Mouse (Mus musculus) adrenal gland, adult 18-20 months (tissue): ENCODE data around the gene Adipor2. TPM values are rescaled to one million over a fixed set of nuclear protein-coding genes. Genes with fewer than 3 reads are reported as not detected.

Experiments used
- DNase-seq, 2 experiments: peaks; one replicate each; pipeline ENCODE4 v3.0.0; 2021 to 2022; ENCODE audit warnings: low spot score in 2 of 2
- total RNA-seq, 2 experiments: library from RNA; stranded (reverse); gene quantifications; 1 replicate in 1 of 2; 2 replicates in 1 of 2; pipeline ENCODE4 v1.2.3; 2021

The Adipor2 gene
- total RNA-seq, 2 experiments from 2014 or later, result 191 to 229 TPM

DNA sequence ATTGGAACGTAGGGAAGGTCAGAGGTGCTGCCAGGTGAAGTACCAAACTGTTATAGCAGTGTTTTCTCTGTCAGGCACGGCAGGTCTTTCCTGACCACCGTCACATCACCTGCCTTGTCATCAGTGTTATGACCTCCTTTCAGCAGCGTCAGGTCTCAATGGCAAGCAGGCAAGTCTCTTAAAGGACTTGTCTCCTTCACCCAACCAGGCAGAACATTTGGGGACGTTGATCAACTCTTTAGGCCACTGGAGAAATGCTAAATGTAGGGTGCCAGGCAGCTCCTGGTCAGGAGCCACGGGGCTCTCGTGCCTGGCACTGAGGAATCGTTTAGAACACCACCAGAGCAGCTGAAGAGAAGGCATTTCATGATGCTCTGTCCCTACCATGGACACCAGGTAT is 65.8 kb downstream of the Adipor2 start:
- no peak for DNase-seq

DNA sequence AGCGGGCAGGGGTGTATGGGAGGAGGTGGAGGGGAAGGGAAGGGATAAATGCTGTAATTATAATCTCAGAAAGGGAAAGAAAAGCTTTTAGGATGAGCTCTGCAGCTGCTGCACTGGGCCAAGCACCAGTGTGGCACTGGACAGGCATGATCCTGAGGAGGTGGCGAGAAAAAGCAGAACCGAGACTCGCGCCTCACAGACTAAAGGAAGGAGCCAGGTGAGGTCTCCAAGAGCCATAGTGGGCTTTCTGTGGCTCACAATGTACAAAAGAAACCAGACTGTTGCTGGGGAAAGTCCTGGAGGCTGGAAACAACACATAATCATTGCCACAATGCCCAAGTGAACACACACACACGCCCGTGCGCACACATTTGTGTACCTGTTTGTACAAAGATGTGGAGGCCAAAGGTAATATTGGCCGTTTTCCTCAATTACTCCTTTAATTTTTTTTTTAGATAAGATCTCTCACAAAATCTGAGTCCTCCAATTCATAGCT is 66.8 kb downstream of the Adipor2 start:
- DNase-seq, result no peak

DNA sequence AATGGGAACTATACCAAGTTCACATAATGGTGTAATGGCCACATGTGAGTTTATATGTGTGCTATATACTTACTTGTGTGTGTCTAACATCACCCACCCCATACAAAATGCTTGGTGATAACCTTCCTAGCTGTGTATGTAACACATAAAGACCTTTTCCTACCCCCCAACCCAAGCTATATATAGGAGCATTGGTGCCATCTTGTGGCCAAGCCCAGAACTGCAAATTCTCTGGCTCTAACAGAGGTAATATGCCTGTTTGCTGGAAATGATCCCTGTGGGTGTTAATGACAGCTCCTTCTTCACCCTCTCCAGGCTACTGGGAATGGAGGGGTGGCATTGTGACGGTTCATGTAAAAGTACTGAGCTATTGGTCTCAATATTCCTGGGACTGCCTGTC is 69.3 kb downstream of the Adipor2 start:
- DNase-seq, result peak; percentile 74 to 83

DNA sequence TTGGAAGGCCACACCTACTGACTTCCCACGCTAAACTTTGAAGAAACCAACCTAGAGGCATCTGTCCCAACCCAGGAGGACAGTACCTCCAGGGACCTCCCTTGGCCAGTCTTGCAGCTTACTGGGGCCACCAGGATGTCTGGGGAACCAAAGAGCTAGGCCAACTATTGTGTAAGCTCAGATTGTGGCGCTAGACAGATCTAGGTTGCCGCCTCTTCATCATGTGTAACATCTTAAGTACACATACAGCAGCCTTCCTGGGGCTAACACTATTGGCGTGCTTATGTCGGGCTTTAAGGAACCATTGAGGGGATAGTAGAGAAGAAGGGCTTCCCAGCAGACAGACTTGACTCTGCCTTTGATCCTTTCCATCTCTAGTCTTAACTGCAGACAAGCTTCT is 69.7 kb downstream of the Adipor2 start:
- DNase-seq, result no peak

DNA sequence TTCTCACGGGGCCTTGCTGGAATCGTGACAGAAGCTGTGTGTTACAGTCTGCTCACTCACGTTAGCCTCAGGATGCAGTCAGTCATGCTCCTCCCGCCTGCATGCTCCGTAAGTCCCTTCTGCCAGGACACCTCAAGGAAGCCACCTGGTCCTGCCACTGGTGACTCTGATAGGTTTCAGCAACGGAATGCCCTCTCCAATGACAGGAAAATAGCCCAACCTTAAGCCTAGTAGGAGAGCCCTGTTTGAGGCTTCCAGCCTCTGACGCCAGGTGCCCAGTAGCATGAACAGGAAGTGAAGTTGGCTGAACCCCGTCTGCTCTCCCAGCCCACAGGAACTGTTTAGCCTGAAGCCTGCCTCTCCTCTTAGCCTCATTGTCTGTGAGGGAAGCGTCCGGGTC is 71.2 kb downstream of the Adipor2 start:
- no peak for DNase-seq

DNA sequence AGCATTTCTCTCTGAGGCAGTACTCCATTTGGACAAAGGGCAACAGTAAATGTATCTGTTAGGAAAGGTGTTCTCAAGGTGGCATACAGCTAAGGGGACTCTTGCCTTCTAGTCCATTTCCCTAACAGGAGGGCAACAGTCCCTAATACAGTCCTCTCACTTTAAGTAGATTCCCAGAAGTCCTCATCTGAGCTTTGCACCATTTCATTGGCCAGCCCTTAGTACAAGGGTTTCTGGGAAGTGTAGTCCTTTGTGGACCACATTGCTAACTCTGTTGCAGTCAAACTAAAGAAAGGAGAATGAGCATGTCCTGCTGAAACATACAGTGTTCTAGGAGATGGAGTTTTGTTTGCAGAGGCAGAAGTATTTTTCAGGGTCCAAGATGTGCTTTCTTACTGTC is 76.1 kb downstream of the Adipor2 start:
- no peak for DNase-seq

DNA sequence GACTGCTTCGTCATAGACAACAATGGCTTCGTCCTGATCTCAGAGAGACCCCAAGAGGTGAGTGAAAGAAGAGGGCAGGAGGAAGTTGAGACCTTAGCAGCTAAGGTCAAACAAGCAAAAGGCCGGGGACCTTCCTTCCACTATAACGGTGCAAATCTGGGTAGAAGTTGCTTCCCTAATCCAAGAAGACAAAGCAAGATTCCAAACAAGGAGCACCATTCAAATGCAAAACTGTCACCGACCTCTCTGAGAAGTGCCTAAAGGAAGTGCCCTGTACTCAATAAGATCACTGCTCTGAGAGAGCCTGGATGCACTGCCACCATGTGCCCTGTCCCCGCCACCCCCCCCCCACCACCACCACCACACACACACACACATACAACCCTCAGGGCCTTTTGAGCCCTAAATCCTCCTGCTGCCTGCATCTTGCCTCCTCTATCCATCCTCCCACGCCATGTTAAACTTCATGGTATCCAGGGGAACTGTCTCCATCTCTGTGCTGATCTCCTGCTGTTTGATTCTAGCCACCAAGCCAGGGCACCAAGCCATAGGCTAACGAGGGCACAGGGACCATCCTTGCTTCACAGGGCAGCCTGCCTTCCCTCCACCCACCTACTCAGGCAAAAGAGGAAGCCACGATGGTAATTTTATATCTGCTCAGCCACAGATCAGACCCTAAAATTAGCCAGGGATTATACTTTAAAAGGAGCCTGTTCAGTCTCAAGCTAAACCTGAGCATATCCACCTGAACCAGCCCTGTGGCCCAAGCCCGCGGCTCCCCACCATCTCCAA is 79.2 kb downstream of the Adipor2 start:
- no peak for DNase-seq

DNA sequence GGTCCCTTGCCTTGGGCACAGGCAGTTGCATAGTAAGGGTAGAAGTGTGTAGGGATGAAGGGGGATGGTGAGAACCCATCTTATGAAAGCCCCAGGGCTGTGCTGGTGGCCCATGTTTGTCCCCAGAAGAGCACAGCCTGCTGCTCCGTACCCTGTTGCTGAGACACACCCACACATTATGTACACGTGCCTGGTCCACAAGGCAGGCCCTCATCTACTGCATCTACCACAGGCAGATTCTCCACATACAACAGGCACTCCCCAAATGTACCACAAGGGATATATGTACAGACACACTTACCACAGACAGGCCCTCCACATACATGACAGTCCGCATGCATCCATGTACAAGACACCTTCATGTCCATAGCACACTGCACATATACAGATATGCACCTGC is 80.2 kb downstream of the Adipor2 start:
- no peak for DNase-seq

DNA sequence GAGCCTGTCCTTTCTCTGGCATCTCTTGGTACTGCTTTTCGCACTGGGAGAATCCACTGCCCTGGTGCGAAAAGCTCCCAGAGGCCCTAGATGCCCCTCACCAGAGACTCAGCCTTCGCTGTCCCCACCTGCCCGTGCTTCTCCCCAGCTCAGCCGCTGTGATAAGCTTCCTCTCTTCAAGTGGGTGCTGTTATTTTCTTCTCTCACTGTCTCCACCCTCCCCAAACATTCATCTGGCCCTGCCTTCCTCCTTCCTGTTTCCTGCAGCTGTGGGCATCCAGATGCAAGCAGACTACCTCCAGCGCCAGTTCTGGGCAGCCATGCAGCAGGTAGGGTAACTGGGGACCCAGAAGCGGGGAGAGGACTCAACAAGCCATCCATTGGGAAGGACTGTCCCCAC is 81.4 kb downstream of the Adipor2 start:
- no peak for DNase-seq

DNA sequence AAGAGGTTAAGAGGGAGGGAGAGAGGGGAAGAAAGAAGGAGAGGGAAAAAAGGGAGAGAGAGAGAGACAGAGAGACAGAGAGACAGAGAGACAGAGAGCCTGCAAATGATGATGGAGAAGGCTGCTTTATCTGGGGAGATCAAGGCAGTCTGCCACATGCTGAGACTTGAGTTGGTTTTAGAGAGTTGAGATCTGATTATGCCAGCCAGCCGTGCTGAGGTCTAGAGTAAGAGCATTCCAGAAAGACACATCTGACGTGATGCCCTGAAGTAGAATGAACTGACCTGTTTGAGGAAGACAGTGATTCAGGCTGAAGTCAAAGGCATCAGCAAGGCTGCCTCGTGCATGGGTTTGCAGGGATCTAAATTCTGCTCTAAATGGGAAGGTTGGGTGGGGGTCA is 83.7 kb downstream of the Adipor2 start:
- no peak for DNase-seq

DNA sequence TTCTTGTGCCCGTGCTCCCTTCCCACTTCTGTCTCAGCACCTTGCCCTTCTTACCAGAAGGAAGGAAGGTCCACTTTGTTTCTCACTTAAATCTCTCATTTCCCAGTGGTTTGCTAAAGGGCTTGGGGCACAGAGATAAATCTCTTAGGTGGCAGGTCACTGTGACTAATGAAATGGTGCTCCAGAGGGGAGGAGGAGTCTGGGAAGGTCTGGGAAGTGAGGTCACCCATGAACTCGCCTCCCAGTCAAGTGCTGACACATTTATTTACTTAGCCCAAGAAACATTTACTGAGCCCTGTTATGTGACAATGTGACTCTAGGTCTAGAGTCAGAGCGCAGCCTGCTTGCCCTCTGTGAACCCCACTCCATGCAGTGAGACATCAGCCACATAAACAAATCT is 84.3 kb downstream of the Adipor2 start:
- DNase-seq, result peak in 1 of 2 experiments; percentile 12

DNA sequence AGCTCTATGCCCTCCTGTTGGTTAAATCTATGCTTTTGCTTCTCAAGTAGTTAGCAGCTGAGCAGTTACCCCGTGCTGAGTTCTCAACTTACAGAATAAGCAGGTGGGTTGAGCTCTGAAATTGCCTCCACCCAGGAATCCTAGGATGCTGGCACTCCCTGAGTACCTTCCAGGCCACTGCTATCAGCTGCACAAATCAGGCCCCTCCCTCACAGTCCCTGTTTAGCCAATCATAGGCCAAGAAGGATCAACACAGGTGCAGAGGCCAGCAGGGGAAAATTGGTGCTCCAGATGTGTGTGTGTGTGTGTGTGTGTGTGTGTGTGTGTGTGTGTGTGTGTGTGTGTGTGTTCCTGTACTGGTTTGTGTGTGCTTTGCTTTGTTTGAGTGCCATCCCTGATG is 85.4 kb downstream of the Adipor2 start:
- DNase-seq, result no peak

DNA sequence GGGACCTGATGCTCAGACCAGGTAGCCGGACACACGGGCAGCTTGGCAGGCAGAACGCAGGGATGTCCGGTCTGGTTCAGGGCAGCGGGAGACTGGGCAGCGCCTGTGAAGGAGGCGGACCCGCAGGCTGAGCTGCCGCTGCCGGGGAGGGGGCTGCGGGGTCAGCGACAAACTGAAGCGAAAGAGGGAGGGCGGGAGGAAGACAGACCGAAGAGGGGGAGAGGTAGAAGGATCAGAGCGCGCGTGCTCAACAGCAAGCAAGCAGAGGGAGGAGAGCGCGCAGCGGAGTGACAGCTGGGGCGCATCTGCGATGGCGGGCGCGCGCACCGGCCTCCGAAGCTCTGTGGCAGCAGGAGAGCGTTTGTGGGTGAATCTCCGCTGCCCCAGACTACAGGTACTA is 87.0 kb downstream of the Adipor2 start, which contains the start of gene Lrtm2:
TSS of gene Lrtm2 (minus strand) at position 261 of the 400 bp plus-strand sequence.
- no peak for DNase-seq

DNA sequence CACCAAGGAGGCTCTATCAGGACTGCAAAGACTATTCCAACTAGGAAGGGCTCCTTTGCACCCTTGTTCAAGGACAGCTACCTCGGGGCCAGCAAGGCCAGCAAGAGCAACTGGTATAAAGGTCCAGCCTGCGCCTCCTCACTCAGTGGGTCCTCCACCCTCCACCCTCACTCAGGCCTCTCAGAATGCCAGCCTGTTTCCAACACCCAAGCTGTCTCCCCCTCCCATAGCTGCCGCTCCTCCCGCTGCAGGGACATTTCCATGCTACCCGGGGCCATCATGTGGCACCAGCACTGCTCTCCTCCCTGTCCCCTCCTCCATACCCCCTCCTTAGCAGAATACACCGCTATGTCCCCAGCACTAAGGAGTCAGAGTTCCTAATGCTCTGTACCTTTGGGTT is 87.6 kb downstream of the Adipor2 start:
- DNase-seq, result no peak

DNA sequence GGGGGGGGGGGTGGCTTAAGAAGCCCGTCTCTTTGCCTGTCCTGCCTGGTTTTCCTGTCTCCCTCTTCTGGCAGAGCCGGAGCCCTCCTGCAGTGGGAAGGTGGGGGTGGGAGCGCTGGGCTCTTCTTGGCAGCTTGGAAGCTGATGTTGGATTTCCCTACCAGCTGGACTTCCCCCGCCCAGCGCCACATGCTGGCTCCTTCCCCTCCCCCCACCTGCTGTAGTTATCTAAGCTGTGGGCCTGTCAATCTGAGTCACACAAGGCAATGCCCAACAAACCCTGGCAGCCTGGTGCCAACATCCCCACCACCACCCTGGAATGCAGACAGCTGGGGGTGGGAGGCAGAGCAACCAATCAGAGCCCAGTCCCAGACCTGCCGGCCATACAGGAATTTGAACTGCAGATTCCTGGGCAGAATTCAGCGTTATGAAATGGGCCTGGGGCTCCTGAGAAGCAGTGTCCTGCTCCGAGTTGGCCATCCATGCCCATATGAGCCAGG is 88.2 kb downstream of the Adipor2 start:
- DNase-seq, result no peak

DNA sequence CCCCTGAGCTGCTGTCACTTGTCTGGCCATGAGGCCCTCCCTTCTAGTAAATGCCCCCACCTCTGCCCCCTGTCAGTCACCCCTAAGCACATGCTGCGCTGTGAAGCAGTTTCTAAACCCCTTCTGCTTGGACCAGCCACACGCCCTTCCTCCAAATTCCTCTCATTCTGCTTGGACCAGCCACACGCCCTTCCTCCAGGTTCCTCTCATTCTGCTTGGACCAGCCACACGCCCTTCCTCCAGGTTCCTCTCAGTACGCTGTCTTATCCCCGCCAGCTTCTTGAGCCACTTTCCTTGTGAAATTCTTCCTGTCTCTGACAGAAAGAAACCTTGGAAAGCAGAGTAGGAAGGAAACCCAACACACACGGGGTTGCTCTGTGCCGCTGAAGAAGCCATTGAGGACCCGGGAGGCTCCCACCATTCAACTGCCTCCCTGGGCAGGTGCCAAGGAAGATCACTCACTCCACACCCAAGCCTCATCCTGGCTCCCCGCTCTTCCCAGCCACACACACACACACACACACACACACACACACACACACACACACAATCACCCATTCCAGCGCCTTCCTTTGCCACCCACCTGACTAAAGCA is 88.9 kb downstream of the Adipor2 start:
- no peak for DNase-seq

DNA sequence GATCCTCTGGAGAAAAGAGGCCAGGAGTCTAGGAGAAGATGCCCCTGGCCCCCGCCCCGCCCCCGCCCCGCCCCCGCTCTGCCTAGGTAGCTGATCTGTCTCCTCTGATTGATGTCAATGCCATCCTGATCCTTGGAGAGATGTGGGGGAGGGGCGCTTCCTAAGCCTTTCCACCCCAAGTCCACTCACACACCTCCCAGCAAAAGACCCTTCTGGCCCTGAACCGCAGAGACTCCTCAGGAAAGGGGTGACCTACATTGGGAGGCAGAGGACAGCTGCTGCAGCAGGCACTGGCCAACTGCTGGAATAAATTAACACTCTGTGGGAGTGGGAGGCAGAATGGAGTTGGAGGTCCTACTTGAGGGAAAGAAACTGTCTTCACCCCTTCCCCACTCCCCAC is 91.0 kb downstream of the Adipor2 start:
- no peak for DNase-seq

DNA sequence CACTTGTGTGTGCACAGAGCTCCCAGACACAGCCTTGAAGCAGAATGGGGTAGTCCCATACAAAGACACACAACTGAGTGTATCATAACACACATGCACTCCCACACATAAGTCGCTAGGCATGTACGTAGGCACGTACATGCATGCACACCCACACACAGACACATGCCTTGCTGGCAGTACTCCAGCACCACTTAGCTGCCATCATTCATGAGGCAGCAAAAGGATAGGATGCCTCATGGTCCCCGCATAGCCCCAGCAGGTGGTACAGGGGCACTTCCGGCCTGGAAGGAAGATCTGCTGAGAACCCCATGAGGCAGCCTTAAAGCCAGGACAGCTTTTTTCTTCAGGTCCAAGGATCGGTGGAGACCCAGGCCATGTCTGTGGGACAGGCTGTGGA is 91.5 kb downstream of the Adipor2 start:
- DNase-seq, result no peak

DNA sequence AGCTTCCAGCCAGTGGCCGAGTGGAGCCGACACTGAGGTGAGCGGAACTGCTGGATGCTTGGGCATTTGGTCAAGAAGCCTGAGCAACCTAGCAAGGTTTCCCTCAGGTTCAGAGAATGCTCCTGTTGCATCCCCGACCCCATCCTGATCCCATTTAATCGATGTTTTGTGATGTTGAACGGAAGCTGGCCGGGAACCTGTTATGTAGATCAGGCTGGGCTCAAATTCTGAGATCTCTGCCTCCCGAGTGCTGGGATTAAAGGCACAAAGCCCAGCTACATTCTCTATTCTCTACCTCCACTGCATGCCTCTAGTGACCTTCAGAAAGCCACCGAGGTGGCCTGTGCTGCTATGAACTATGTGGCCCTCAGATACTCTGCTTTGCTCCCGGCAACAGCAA is 92.7 kb downstream of the Adipor2 start:
- DNase-seq, result no peak

DNA sequence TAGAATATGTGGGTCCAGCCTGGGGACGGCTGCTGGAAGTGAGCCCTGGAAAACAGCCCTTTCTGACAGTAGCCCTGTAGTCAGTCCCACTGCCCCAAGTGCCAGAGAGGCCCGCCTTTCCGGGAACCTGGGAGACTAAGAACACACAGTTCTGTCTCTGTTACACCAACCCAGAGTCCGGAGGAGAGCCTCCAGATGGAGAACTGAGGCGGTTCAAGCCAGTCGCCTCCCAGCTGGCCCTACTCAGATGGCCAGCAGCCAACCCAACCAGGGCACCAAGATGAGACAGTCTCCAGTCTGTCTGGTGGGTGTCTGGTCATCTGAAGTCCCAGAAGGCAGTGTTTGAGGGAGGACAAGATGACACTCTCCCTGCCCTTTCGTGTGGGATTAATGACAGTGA is 95.8 kb downstream of the Adipor2 start:
- no peak for DNase-seq

DNA sequence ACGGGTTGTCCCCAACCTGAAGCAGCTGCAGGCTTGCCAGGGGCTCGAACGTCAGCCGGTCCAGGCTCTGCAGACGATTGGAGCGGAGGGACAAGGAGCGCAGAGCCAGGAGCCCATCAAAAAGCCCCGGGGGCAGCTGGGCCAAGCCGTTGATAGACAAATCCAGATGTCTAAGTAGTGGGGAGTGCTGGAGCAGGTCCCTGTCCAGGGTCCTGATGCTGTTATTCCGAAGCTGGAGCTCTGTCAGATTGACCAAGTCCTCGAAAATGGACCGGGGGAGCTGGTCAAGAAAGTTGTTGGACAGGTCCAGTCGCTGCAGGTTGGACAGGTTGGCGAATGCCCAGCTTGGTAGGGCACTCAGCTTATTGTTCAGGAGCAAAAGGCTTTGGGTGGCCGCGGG is 97.0 kb downstream of the Adipor2 start:
- no peak for DNase-seq

DNA sequence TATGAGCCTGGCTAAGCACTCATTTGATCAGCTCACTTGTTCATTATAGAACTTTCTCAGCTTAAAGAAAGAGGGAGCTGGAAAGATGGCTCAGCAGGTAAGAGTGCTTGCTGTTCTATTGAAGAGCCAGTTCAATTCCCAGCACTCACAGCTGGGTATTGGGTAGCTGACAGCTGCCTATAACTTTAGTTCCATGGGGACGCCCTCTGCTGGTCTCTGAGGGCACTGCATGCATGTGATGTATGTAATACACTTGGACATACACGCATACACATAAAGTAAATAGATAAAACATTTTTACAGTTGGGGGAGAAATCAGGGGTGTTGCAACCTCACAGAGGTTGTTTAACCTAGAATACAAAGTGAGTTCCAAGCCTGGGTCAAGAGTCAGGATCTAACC is 98.1 kb downstream of the Adipor2 start:
- DNase-seq, result no peak

DNA sequence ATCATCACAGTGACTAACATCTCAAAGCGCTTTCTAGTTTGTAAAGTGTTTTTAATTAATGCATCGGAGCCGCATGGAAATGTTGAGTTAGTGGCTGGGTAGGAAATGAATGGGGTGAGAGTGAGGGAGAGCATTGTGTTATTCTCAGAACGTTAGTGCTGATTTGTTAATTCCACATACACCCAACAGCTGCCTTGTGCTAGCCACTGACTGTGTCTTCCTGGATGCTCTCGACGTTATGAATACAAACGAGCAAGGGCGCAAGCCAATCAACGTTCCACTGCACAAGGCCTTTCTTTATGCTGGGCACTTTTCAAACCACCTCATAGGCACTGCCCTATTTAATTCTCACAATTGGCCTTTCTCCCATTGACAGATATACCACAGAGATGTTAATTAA is 98.8 kb downstream of the Adipor2 start:
- DNase-seq, result no peak
